Mouse (Mus musculus): ENCODE measurements around the gene Gm12216.

- TF ChIP-seq CTCF (IDR thresholded peaks at IDR 0.05) (no peak), POLR2A (IDR thresholded peaks at IDR 0.05; ENCODE audit: insufficient read depth, low read depth, low read length) (no peak)
Measured at GRCm38 (mm10) chr11:53821230-53821944, 37.7 kb downstream of the Gm12216 start.
